ENCODE assay signal across 8 mouse cellular contexts in genomic region chr10:75667115-75667910, GRCm38 (mm10). TPM values are rescaled to one million over a fixed set of nuclear protein-coding genes. Genes with fewer than 3 reads are reported as not detected.
A peak's percentile ranks its signal among the peaks of the same experiment; 100 is the strongest.
DNase-seq lines count a peak whose midpoint lies in the region; ATAC-seq and TF ChIP-seq lines count a peak whose summit lies in the region.

No protein-coding gene starts in this region.

- 1% methylated on average over 63 of the region's 63 CpGs for WGBS in cerebellum, adult 2 months
- 3% methylated on average over 63 of the region's 63 CpGs for WGBS in forebrain, postnatal 0 days
- WGBS in lung, embryonic 16.5 days = under 1% methylated on average over 62 of the region's 63 CpGs

- peak overlapping the region; percentile 97 for H3K27ac ChIP-seq in cerebellum, adult 2 months (ENCODE audit: insufficient read depth, low read length)
- peak overlapping the region; percentile 75 for H3K27ac ChIP-seq in forebrain, postnatal 0 days (ENCODE audit: low read depth, low read length)
- peak overlapping the region; percentile 81 for H3K27ac ChIP-seq in lung, embryonic 16.5 days (ENCODE audit: low read length)

- no peak for TF ChIP-seq CTCF in cerebellum, adult 2 months (IDR thresholded peaks at IDR 0.05; ENCODE audit: borderline replicate concordance, insufficient read depth, low read depth, low read length)
- no peak for TF ChIP-seq CTCF in forebrain, postnatal 0 days (IDR thresholded peaks at IDR 0.05; ENCODE audit: low read depth)

- DNase-seq in MN1 (ENCODE audit: low spot score) = peak; percentile 73
- DNase-seq in cerebellum, adult 2 months = peak; percentile 86 to 88
- DNase-seq in forebrain, postnatal 0 days = peak; percentile 84
- peak; percentile 75 to 86 for DNase-seq in heart, postnatal 36 days
- peak; percentile 88 for DNase-seq in layer of hippocampus, adult 9-11 months
- DNase-seq in ovary, adult 18-20 months (ENCODE audit: low spot score) = peak; percentile 72
- peak; percentile 66 for DNase-seq in thymus, postnatal 0 days (ENCODE audit: low spot score)

- H3K27me3 ChIP-seq in cerebellum, adult 2 months (ENCODE audit: control insufficient read depth, insufficient read depth, low read length) = no peaks in the 10 kb centered on the region
- H3K27me3 ChIP-seq in forebrain, postnatal 0 days (ENCODE audit: insufficient read depth, low read length) = no peaks in the 10 kb centered on the region
- H3K27me3 ChIP-seq in lung, embryonic 16.5 days (ENCODE audit: control insufficient read depth, insufficient read depth, low read depth, low read length) = no peaks in the 10 kb centered on the region

- H3K9ac ChIP-seq in forebrain, postnatal 0 days = peak overlapping the region; percentile 64
- H3K9ac ChIP-seq in lung, embryonic 16.5 days (ENCODE audit: low read length) = peak overlapping the region; percentile 73

- H3K4me2 ChIP-seq in forebrain, postnatal 0 days (ENCODE audit: low read depth) = peak overlapping the region; percentile 97
- peak overlapping the region; percentile 84 for H3K4me2 ChIP-seq in lung, embryonic 16.5 days (ENCODE audit: low read depth, low read length)

- ATAC-seq in forebrain, postnatal 0 days = peak; percentile 76
- peak; percentile 81 for ATAC-seq in lung, embryonic 16.5 days (ENCODE audit: low read depth)

- peaks cover 17% of the 10 kb centered on the region for H3K36me3 ChIP-seq in forebrain, postnatal 0 days (ENCODE audit: insufficient read depth)
- no peaks in the 10 kb centered on the region for H3K36me3 ChIP-seq in lung, embryonic 16.5 days (ENCODE audit: control insufficient read depth, insufficient read depth, low read length)

- peaks cover 44% of the 10 kb centered on the region for H3K4me1 ChIP-seq in cerebellum, adult 2 months (ENCODE audit: control insufficient read depth, insufficient read depth, low read length)
- H3K4me1 ChIP-seq in forebrain, postnatal 0 days (ENCODE audit: insufficient read depth) = peaks cover 15% of the 10 kb centered on the region
- peaks cover 9% of the 10 kb centered on the region for H3K4me1 ChIP-seq in lung, embryonic 16.5 days (replicated peaks; ENCODE audit: control insufficient read depth, insufficient read depth, low read length)

- peak; percentile 56; the same call in 1 of the 2 replicates for TF ChIP-seq POLR2A in cerebellum, adult 2 months (IDR thresholded peaks at IDR 0.05; ENCODE audit: borderline replicate concordance, insufficient read depth, low read length)

- H3K9me3 ChIP-seq in forebrain, postnatal 0 days (ENCODE audit: low read length) = no peaks in the 10 kb centered on the region
- H3K9me3 ChIP-seq in lung, embryonic 16.5 days (ENCODE audit: control insufficient read depth, low read length) = no peaks in the 10 kb centered on the region

- intact Hi-C loops in heart, postnatal 36 days (cut with DNase I) = loop anchor here (2.0 kb wide), 1 partner anchor 25 kb away; no protein-coding TSS in a partner anchor

- peak overlapping the region; percentile 87 for H3K4me3 ChIP-seq in cerebellum, adult 2 months (replicated peaks; ENCODE audit: insufficient read depth, low read depth, low read length)
- H3K4me3 ChIP-seq in forebrain, postnatal 0 days (ENCODE audit: low read depth, low read length) = peak overlapping the region; percentile 45
- peak overlapping the region; percentile 60 for H3K4me3 ChIP-seq in lung, embryonic 16.5 days (ENCODE audit: low read length)

RNA-seq across cellular contexts. Expression of gene Susd2, which starts 23.5 kb away (rescaled TPM):
- polyA plus RNA-seq in cerebellum, adult 2 months (2012; rRNA removed) = 18.5 and 22.0 TPM in 2 replicates
- total RNA-seq in forebrain, postnatal 0 days (2014; rRNA removed) = 2.2 and 2.6 TPM in 2 replicates
- polyA plus RNA-seq in forebrain, postnatal 0 days (2015; fragmentation: Nextera tagmentation; extraction: Ambion mirVana) = 2.2 TPM in 2 replicates
- 1 to 10 TPM; 1.4 to 1.8 TPM for total RNA-seq in heart, postnatal 36 days (2021)
- 11.0 and 13.0 TPM in 2 replicates for polyA plus RNA-seq in lung, embryonic 16.5 days (2015; fragmentation: Nextera tagmentation; extraction: Ambion mirVana)
- polyA plus RNA-seq in thymus, postnatal 0 days (2015; fragmentation: Nextera tagmentation; extraction: Ambion mirVana) = 1.9 and 2.9 TPM in 2 replicates

Comparison
In these comparisons a context has a peak if more than half of its experiments do, and no peak if none do; other contexts are left out.
1. Peak in every context shown above with its lines: DNase-seq, ATAC-seq, H3K4me3 ChIP-seq and H3K27ac ChIP-seq.